Comparison of ENCODE assay signal across 21 mouse cellular contexts in genomic region chr14:79605881-79606280, GRCm38 (mm10). TPM values are rescaled to one million over a fixed set of nuclear protein-coding genes. Genes with fewer than 3 reads are reported as not detected.
DNase-seq lines count a peak whose midpoint lies in the region; ATAC-seq and TF ChIP-seq lines count a peak whose summit lies in the region.
"Had no signal": no experiment of that assay in that cellular context is flagged by ENCODE, and none has a peak within 500 bp of the region (broad histone marks: within the 10 kb centered on the region; RNA-seq: fewer than 3 reads in every experiment).

No protein-coding gene starts in this region.

- DNase-seq in heart, adult 2 months, result no peak
- DNase-seq in kidney, adult 9 months, result peak; percentile 36
- peak; percentile 13 to 32 for DNase-seq in kidney, postnatal 25 days
- DNase-seq in kidney, adult 18-20 months, result no peak
- peak; percentile 58 for DNase-seq in CH12.LX (ENCODE audit: extremely low read depth)
- no peak for DNase-seq in left cerebral cortex, postnatal 25 days (ENCODE audit: low spot score in 2 of 2)
- DNase-seq: adrenal gland, adult 2 months; adrenal gland, postnatal 25 days; cerebellum, adult 2 months; cerebellum, postnatal 10 days; forebrain, postnatal 0 days; gastrocnemius, postnatal 14 days had no signal

- ATAC-seq in heart, embryonic 12.5 days (ENCODE audit: insufficient number of reproducible peaks, low FRiP score), result no peak
- ATAC-seq in kidney, embryonic 16.5 days (ENCODE audit: low FRiP score, low TSS enrichment), result no peak
- ATAC-seq: forebrain, embryonic 13.5 days; hindbrain, postnatal 0 days had no signal

- dilution Hi-C loops in CH12.LX (cut with MboI; ENCODE audit: extremely low pct_ligation_motif_present, extremely low pct_unique_long_range_greater_than_20kb, low sequenced_read_pairs), result no loop called here

- no peak overlapping the region for H3K4me3 ChIP-seq in heart, adult 2 months
- no peak overlapping the region for H3K4me3 ChIP-seq in heart, embryonic 12.5 days
- H3K4me3 ChIP-seq in kidney, embryonic 16.5 days (ENCODE audit: low read length), result no peak overlapping the region
- no peak overlapping the region for H3K4me3 ChIP-seq in CH12.LX (replicated peaks in 1 of 3; ENCODE audit: low read depth in 2 of 3, low read length in 2 of 3, poor library complexity in 1 of 3)
- H3K4me3 ChIP-seq: embryonic facial prominence, embryonic 10.5 days; forebrain, embryonic 13.5 days; heart, embryonic 10.5 days; hindbrain, embryonic 13.5 days had no signal

- no peak for TF ChIP-seq POLR2A in heart, adult 2 months (IDR thresholded peaks at IDR 0.05; ENCODE audit: insufficient read depth, low read depth, low read length)
- no peak for TF ChIP-seq POLR2A in CH12.LX (IDR thresholded peaks at IDR 0.05; ENCODE audit: low read depth, low read length)

- no peaks in the 10 kb centered on the region for H3K79me2 ChIP-seq in heart, adult 2 months (replicated peaks; ENCODE audit: control insufficient read depth, insufficient read depth, low read length)
- H3K79me2 ChIP-seq in CH12.LX (replicated peaks; ENCODE audit: control insufficient read depth, extremely low read depth, insufficient read depth, poor library complexity, severe bottlenecking), result no peaks in the 10 kb centered on the region

- no peaks in the 10 kb centered on the region for H3K9me3 ChIP-seq in heart, embryonic 12.5 days (replicated peaks)
- no peaks in the 10 kb centered on the region for H3K9me3 ChIP-seq in kidney, embryonic 16.5 days (ENCODE audit: low read length)
- H3K9me3 ChIP-seq in CH12.LX (replicated peaks; ENCODE audit: low read length), result no peaks in the 10 kb centered on the region
- H3K9me3 ChIP-seq: embryonic facial prominence, embryonic 10.5 days; forebrain, embryonic 13.5 days; heart, embryonic 10.5 days; hindbrain, embryonic 13.5 days had no signal

- in situ Hi-C loops in CH12.LX (cut with MboI; ENCODE audit: low pct_ligation_motif_present, low pct_unique_long_range_greater_than_20kb, low sequenced_read_pairs), result loop anchor here (25.0 kb wide), 2 partner anchors 281 to 606 kb away; no protein-coding TSS in a partner anchor

- 47% methylated on average over 2 of the region's 2 CpGs for WGBS in heart, adult 2 months
- 91% methylated on average over 2 of the region's 2 CpGs for WGBS in heart, embryonic 12.5 days
- 75% methylated on average over 2 of the region's 2 CpGs for WGBS in kidney, embryonic 16.5 days

- no peak overlapping the region for H3K9ac ChIP-seq in heart, adult 2 months (ENCODE audit: low read depth, low read length)
- no peak overlapping the region for H3K9ac ChIP-seq in heart, embryonic 12.5 days
- no peak overlapping the region for H3K9ac ChIP-seq in kidney, embryonic 16.5 days (replicated peaks; ENCODE audit: low read length)
- H3K9ac ChIP-seq in CH12.LX (ENCODE audit: insufficient read depth, low read depth), result no peak overlapping the region
- H3K9ac ChIP-seq: forebrain, embryonic 13.5 days; forebrain, postnatal 0 days; hindbrain, embryonic 13.5 days had no signal

- no peaks in the 10 kb centered on the region; the same call in 1 of the 2 replicates for H3K4me1 ChIP-seq in heart, adult 2 months (ENCODE audit: control insufficient read depth, insufficient read depth, low read length)
- H3K4me1 ChIP-seq in heart, embryonic 12.5 days (replicated peaks), result no peaks in the 10 kb centered on the region
- no peaks in the 10 kb centered on the region for H3K4me1 ChIP-seq in kidney, embryonic 16.5 days (ENCODE audit: insufficient read depth, low read length)
- H3K4me1 ChIP-seq in CH12.LX (ENCODE audit: control insufficient read depth in 1 of 2, insufficient read depth in 2 of 2), result peaks cover 2 to 25% of the 10 kb centered on the region in 2 experiments; a peak in 3 of 4 replicates
- H3K4me1 ChIP-seq: embryonic facial prominence, embryonic 10.5 days; forebrain, embryonic 13.5 days; heart, embryonic 10.5 days; hindbrain, embryonic 13.5 days had no signal

- peaks cover 11% of the 10 kb centered on the region for H3K36me3 ChIP-seq in heart, adult 2 months (ENCODE audit: control insufficient read depth, insufficient read depth, low read length)
- peaks cover 78% of the 10 kb centered on the region for H3K36me3 ChIP-seq in heart, embryonic 12.5 days
- peaks cover 40% of the 10 kb centered on the region for H3K36me3 ChIP-seq in kidney, embryonic 16.5 days (ENCODE audit: insufficient read depth, low read length)
- H3K36me3 ChIP-seq in CH12.LX (replicated peaks in 1 of 2; ENCODE audit: control insufficient read depth in 1 of 2, insufficient read depth in 1 of 2, low read length in 1 of 2), result peaks cover 44 to 81% of the 10 kb centered on the region in 2 experiments

- H3K27me3 ChIP-seq in heart, adult 2 months (ENCODE audit: control insufficient read depth, insufficient read depth, low read length), result no peaks in the 10 kb centered on the region
- no peaks in the 10 kb centered on the region for H3K27me3 ChIP-seq in heart, embryonic 12.5 days (replicated peaks)
- H3K27me3 ChIP-seq in kidney, embryonic 16.5 days (ENCODE audit: insufficient read depth, low read length), result no peaks in the 10 kb centered on the region
- H3K27me3 ChIP-seq in CH12.LX (replicated peaks), result no peaks in the 10 kb centered on the region
- H3K27me3 ChIP-seq: forebrain, embryonic 13.5 days; hindbrain, embryonic 13.5 days had no signal

- TF ChIP-seq RAD21 in CH12.LX (IDR thresholded peaks at IDR 0.05; ENCODE audit: low read depth, low read length), result no peak

- no peak for TF ChIP-seq EP300 in heart, adult 2 months (IDR thresholded peaks at IDR 0.05; ENCODE audit: insufficient read depth, low read depth, low read length)
- no peak for TF ChIP-seq EP300 in CH12.LX (IDR thresholded peaks at IDR 0.05; ENCODE audit: low read length)

- H3K4me2 ChIP-seq in heart, embryonic 12.5 days, result no peak overlapping the region
- no peak overlapping the region for H3K4me2 ChIP-seq in kidney, embryonic 16.5 days (replicated peaks; ENCODE audit: low read depth, low read length)
- H3K4me2 ChIP-seq in CH12.LX (ENCODE audit: insufficient read depth, low read depth, poor library complexity, severe bottlenecking), result no peak overlapping the region
- H3K4me2 ChIP-seq: forebrain, embryonic 13.5 days; hindbrain, embryonic 13.5 days had no signal

- H3K27ac ChIP-seq in heart, adult 2 months, result peak overlapping the region; percentile 10; the same call in 1 of the 2 replicates
- no peak overlapping the region for H3K27ac ChIP-seq in heart, embryonic 12.5 days (ENCODE audit: poor library complexity, severe bottlenecking)
- no peak overlapping the region for H3K27ac ChIP-seq in kidney, embryonic 16.5 days (ENCODE audit: low read length)
- H3K27ac ChIP-seq in CH12.LX (ENCODE audit: insufficient read depth, low read depth), result no peak overlapping the region
- H3K27ac ChIP-seq: embryonic facial prominence, embryonic 10.5 days; forebrain, embryonic 13.5 days; heart, embryonic 10.5 days; hindbrain, embryonic 13.5 days; hindbrain, postnatal 0 days had no signal

- no peak for TF ChIP-seq CTCF in heart, adult 2 months (IDR thresholded peaks at IDR 0.05)
- no peak for TF ChIP-seq CTCF in CH12.LX (conservative IDR thresholded peaks at IDR 0.05 in 1 of 2, IDR thresholded peaks at IDR 0.05 in 1 of 2; ENCODE audit: low read depth in 2 of 2, low read length in 2 of 2)

- intact Hi-C loops in heart, adult 2 months (cut with DNase I), result no loop called here
- intact Hi-C loops in left cerebral cortex, postnatal 25 days (cut with DNase I), result no loop called here

TF ChIP-seq in CH12.LX, 34 proteins besides CTCF, POLR2A, EP300 and RAD21:
- TF ChIP-seq SIN3A (IDR thresholded peaks at IDR 0.05; ENCODE audit: low read length) (no peak), RCOR1 (conservative IDR thresholded peaks at IDR 0.05; ENCODE audit: low read depth, low read length) (no peak), MAFK (IDR thresholded peaks at IDR 0.05; ENCODE audit: insufficient replicate concordance, low read length) (peak; percentile 29; the same call in 1 of the 2 replicates)
TF ChIP-seq in CH12.LX: peak in this region for 1.

RNA-seq across cellular contexts. Expression of gene Sugt1, which starts 18.4 kb away (rescaled TPM):
- total RNA-seq in heart, adult 2 months (2021), result 10 to 100 TPM; 52.4 to 64.9 TPM
- polyA plus RNA-seq in heart, adult 2 months (2012; rRNA removed), result 5.7 and 16.9 TPM in 2 replicates
- 98.9 and 99.1 TPM in 2 replicates for polyA plus RNA-seq in heart, embryonic 12.5 days (2016; fragmentation: Nextera tagmentation; extraction: Ambion mirVana)
- polyA plus RNA-seq in kidney, embryonic 16.5 days (2015; fragmentation: Nextera tagmentation; extraction: Ambion mirVana), result 114 and 118 TPM in 2 replicates
- total RNA-seq in CH12.LX (2012; rRNA removed), result 91.9 and 103 TPM in 2 replicates
- total RNA-seq in CH12.LX (2014; rRNA removed), result 114 and 141 TPM in 2 replicates
- polyA plus RNA-seq in CH12.LX (2012; ENCODE audit: insufficient read length, low read depth), result 118 and 153 TPM in 2 replicates
- 10 to 100 TPM; 85.3 to 94.0 TPM for total RNA-seq in left cerebral cortex, postnatal 25 days (2021)

RNA-seq across cellular contexts. Expression of gene Cnmd, which starts 56.1 kb away (rescaled TPM):
- 1 to 10 TPM; 2.0 to 3.9 TPM for total RNA-seq in heart, adult 2 months (2021)
- 0.47 and 1.5 TPM in 2 replicates for polyA plus RNA-seq in heart, adult 2 months (2012; rRNA removed)
- 0.85 and 1.3 TPM in 2 replicates for polyA plus RNA-seq in heart, embryonic 12.5 days (2016; fragmentation: Nextera tagmentation; extraction: Ambion mirVana)
- 2.0 and 2.6 TPM in 2 replicates for polyA plus RNA-seq in kidney, embryonic 16.5 days (2015; fragmentation: Nextera tagmentation; extraction: Ambion mirVana)
- total RNA-seq in CH12.LX (2012; rRNA removed) (not detected in 2 replicates), CH12.LX (2014; rRNA removed) (not detected in 2 replicates)
- not detected in 2 replicates for polyA plus RNA-seq in CH12.LX (2012; ENCODE audit: insufficient read length, low read depth)
- total RNA-seq in left cerebral cortex, postnatal 25 days (2021), result 1 to 10 TPM in 1 of 2 experiments, under 1 TPM in 1; 0.87 to 1.1 TPM
- total RNA-seq: ES-E14; hematopoietic stem cell, adult 5-6 weeks had no signal
- polyA plus RNA-seq: adrenal gland, adult 2 months had no signal

Comparison
In these comparisons a context has a peak if more than half of its experiments do, and no peak if none do; other contexts are left out.
1. DNase-seq: peak in kidney, adult 9 months (single experiment), kidney, postnatal 25 days (2 of 2) and CH12.LX (single experiment); none in heart, adult 2 months (0 of 2), kidney, adult 18-20 months (single experiment) and left cerebral cortex, postnatal 25 days (0 of 2).